Mouse (Mus musculus): ENCODE results near the gene Kirrel. TPM values are rescaled to one million over a fixed set of nuclear protein-coding genes. Genes with fewer than 3 reads are reported as not detected.

Gene Kirrel
- polyA plus RNA-seq, 1 experiment from 2014 or later: 7.6 TPM

- H3K4me3 ChIP-seq (ENCODE audit: low read length): no peak overlapping the region
- no peaks in the 10 kb centered on the region for H3K9me3 ChIP-seq (replicated peaks; ENCODE audit: control insufficient read depth, low read length)
- H3K9ac ChIP-seq (ENCODE audit: low read length): no peak overlapping the region
- no peaks in the 10 kb centered on the region for H3K27me3 ChIP-seq (ENCODE audit: control insufficient read depth, insufficient read depth, low read length)
- WGBS: 47% methylated on average over 1 of the region's 1 CpGs
- ATAC-seq (replicated peaks; ENCODE audit: extremely low read depth, insufficient read depth, low FRiP score): no peak; the same call in 1 of the 2 replicates
- peaks cover 3% of the 10 kb centered on the region; the same call in 1 of the 2 replicates for H3K4me1 ChIP-seq (ENCODE audit: control insufficient read depth, insufficient read depth, low read length)
- H3K36me3 ChIP-seq (ENCODE audit: control insufficient read depth, insufficient read depth): no peaks in the 10 kb centered on the region
- no peak overlapping the region for H3K27ac ChIP-seq (ENCODE audit: low read length)
- H3K4me2 ChIP-seq (ENCODE audit: low read depth, low read length): no peak overlapping the region
Measured at GRCm38 (mm10) chr3:87193756-87194155, 19.2 kb upstream of the Kirrel start.

GRCm38 (mm10) chr3:87193352-87193751, 18.8 kb upstream of the Kirrel start:
- H3K9ac ChIP-seq (ENCODE audit: low read length): no peak overlapping the region
- H3K27ac ChIP-seq (ENCODE audit: low read length): no peak overlapping the region
- H3K27me3 ChIP-seq (ENCODE audit: control insufficient read depth, insufficient read depth, low read length): no peaks in the 10 kb centered on the region
- no peak overlapping the region for H3K4me2 ChIP-seq (ENCODE audit: low read depth, low read length)
- H3K9me3 ChIP-seq (replicated peaks; ENCODE audit: control insufficient read depth, low read length): no peaks in the 10 kb centered on the region
- WGBS: 32% methylated on average over 6 of the region's 6 CpGs
- no peaks in the 10 kb centered on the region for H3K36me3 ChIP-seq (ENCODE audit: control insufficient read depth, insufficient read depth)
- H3K4me3 ChIP-seq (ENCODE audit: low read length): no peak overlapping the region
- peaks cover 3% of the 10 kb centered on the region; the same call in 1 of the 2 replicates for H3K4me1 ChIP-seq (ENCODE audit: control insufficient read depth, insufficient read depth, low read length)
- no peak for ATAC-seq (replicated peaks; ENCODE audit: extremely low read depth, insufficient read depth, low FRiP score)

DNA sequence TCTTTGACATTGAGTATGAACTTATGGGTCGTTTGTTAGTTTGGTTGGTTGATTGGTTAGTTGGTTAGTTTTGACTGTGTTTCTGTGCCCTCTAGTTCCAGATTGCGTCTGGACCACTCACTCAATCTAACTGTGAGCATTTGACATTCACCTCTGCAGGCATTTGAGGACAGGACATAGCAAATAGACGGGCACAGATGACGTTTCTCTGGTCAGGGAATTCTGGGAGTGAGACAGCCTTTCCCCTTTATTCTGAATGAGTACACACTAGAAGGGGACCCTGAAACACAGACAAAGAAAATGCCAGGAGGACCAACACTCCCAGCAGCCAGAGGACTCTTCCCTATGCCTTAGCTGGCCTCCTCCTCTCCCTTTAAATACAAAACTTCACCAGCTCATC, 2.1 kb upstream of the Kirrel start:
- peaks cover 25% of the 10 kb centered on the region for H3K4me1 ChIP-seq (ENCODE audit: control insufficient read depth, insufficient read depth, low read length)
- WGBS: 70% methylated on average over 4 of the region's 4 CpGs
- H3K27ac ChIP-seq (ENCODE audit: low read length): no peak overlapping the region
- ATAC-seq (replicated peaks; ENCODE audit: extremely low read depth, insufficient read depth, low FRiP score): no peak
- no peaks in the 10 kb centered on the region for H3K9me3 ChIP-seq (replicated peaks; ENCODE audit: control insufficient read depth, low read length)
- no peaks in the 10 kb centered on the region for H3K36me3 ChIP-seq (ENCODE audit: control insufficient read depth, insufficient read depth)
- H3K4me3 ChIP-seq (ENCODE audit: low read length): no peak overlapping the region
- no peak overlapping the region for H3K9ac ChIP-seq (ENCODE audit: low read length)
- no peaks in the 10 kb centered on the region for H3K27me3 ChIP-seq (ENCODE audit: control insufficient read depth, insufficient read depth, low read length)
- no peak overlapping the region for H3K4me2 ChIP-seq (ENCODE audit: low read depth, low read length)

- H3K4me2 ChIP-seq (ENCODE audit: low read depth, low read length): peak overlapping the region; percentile 75
- peak overlapping the region; percentile 86; the same call in 1 of the 2 replicates for H3K4me3 ChIP-seq (ENCODE audit: low read length)
- no peaks in the 10 kb centered on the region for H3K9me3 ChIP-seq (replicated peaks; ENCODE audit: control insufficient read depth, low read length)
- H3K27ac ChIP-seq (ENCODE audit: low read length): peak overlapping the region; percentile 87; the same call in 1 of the 2 replicates
- 35% methylated on average over 3 of the region's 3 CpGs for WGBS
- H3K4me1 ChIP-seq (ENCODE audit: control insufficient read depth, insufficient read depth, low read length): peaks cover 36% of the 10 kb centered on the region
- H3K36me3 ChIP-seq (ENCODE audit: control insufficient read depth, insufficient read depth): no peaks in the 10 kb centered on the region
- H3K27me3 ChIP-seq (ENCODE audit: control insufficient read depth, insufficient read depth, low read length): no peaks in the 10 kb centered on the region
- ATAC-seq (replicated peaks; ENCODE audit: extremely low read depth, insufficient read depth, low FRiP score): no peak
- no peak overlapping the region for H3K9ac ChIP-seq (ENCODE audit: low read length)
Measured at GRCm38 (mm10) chr3:87175438-87175815, 880 bp upstream of the Kirrel start.

DNA sequence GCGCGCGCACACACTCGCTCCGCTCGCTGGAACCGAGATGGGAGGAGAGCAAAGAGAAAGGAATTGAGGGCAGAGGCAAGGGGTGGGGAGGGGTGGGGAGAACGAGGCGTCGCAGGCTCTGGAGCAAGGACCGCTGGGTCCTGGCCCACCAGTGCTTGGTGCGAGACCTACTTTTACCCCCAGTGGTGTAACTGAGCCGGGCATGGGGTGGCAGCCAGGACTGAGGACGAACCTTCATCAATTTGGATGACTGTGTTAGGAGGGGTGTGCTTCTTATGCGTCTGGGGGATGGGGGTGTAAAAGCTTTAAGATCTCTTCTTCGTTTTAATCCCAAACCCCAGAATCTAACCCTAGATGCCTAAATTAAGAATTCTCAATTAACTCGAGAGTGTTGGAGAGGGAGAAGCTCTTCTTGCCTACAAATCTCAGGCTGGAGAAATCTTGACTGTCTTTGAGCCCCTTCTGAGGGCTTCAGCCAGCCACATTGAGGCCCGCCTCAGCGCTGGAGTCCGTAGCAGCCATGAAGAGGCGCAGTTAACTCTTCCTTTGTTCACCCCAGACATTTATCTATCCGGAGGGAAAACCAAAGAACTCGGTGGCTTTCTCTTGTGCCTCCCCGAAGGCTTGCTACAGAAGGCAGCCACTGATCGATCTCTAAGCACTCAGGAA, 356 bp upstream of the Kirrel start:
- peak overlapping the region; percentile 91 for H3K9ac ChIP-seq (ENCODE audit: low read length)
- no peaks in the 10 kb centered on the region for H3K27me3 ChIP-seq (ENCODE audit: control insufficient read depth, insufficient read depth, low read length)
- no peak for ATAC-seq (replicated peaks; ENCODE audit: extremely low read depth, insufficient read depth, low FRiP score)
- H3K4me1 ChIP-seq (ENCODE audit: control insufficient read depth, insufficient read depth, low read length): peaks cover 40% of the 10 kb centered on the region
- 4% methylated on average over 25 of the region's 25 CpGs for WGBS
- H3K4me3 ChIP-seq (ENCODE audit: low read length): peak overlapping the region; percentile 86
- H3K4me2 ChIP-seq (ENCODE audit: low read depth, low read length): peak overlapping the region; percentile 75
- no peaks in the 10 kb centered on the region for H3K36me3 ChIP-seq (ENCODE audit: control insufficient read depth, insufficient read depth)
- no peaks in the 10 kb centered on the region for H3K9me3 ChIP-seq (replicated peaks; ENCODE audit: control insufficient read depth, low read length)
- H3K27ac ChIP-seq (ENCODE audit: low read length): peak overlapping the region; percentile 87

DNA sequence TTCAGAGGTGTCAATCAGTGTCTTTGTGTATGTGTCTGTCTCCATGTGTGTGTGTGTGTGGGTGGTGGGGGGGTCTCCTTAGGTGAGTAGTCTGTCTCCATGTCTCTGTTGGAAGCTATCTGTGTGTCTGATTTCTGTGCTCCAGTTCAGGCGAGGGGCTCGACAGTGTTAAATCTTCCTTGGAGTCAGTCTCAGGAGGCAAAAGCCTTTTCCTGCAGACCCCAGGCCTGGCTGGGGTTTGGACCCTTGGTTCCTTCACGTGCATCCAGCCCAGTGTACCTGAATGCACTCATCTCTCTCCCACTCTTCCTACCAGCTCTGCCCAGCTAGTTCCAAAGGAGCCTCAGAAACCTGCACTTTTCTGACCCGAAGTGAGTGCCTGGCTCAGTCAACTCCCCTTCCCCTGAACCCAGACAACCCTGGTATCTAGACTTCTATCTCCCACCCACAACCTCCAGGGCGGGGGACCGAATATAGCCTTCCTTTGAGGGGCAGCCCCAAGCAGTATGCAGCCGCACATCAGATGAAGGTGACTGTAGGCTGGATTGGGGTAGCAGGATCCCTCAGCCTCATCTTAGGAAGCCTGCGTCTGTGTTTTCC, 961 bp downstream of the Kirrel start:
- peaks cover 51% of the 10 kb centered on the region for H3K4me1 ChIP-seq (ENCODE audit: control insufficient read depth, insufficient read depth, low read length)
- WGBS: 2% methylated on average over 8 of the region's 8 CpGs
- no peak for ATAC-seq (replicated peaks; ENCODE audit: extremely low read depth, insufficient read depth, low FRiP score)

GRCm38 (mm10) chr3:87173103-87173444, 1.5 kb downstream of the Kirrel start:
- Histone ChIP-seq H3K27me3 (ENCODE audit: control insufficient read depth, insufficient read depth, low read length) (no peaks in the 10 kb centered on the region), H3K36me3 (ENCODE audit: control insufficient read depth, insufficient read depth) (no peaks in the 10 kb centered on the region), H3K4me1 (ENCODE audit: control insufficient read depth, insufficient read depth, low read length) (peaks cover 57% of the 10 kb centered on the region), H3K4me2 (ENCODE audit: low read depth, low read length) (peak overlapping the region; percentile 75), H3K27ac (ENCODE audit: low read length) (peak overlapping the region; percentile 87), H3K9me3 (replicated peaks; ENCODE audit: control insufficient read depth, low read length) (no peaks in the 10 kb centered on the region), H3K9ac (ENCODE audit: low read length) (peak overlapping the region; percentile 91), H3K4me3 (ENCODE audit: low read length) (peak overlapping the region; percentile 86)
- no peak for ATAC-seq (replicated peaks; ENCODE audit: extremely low read depth, insufficient read depth, low FRiP score)
- WGBS: 6% methylated on average over 2 of the region's 2 CpGs

More for the DNA sequence above, 961 bp downstream of the Kirrel start:
- peak overlapping the region; percentile 91 for H3K9ac ChIP-seq (ENCODE audit: low read length)
- no peaks in the 10 kb centered on the region for H3K9me3 ChIP-seq (replicated peaks; ENCODE audit: control insufficient read depth, low read length)
- H3K4me2 ChIP-seq (ENCODE audit: low read depth, low read length): peak overlapping the region; percentile 75
- peak overlapping the region; percentile 86 for H3K4me3 ChIP-seq (ENCODE audit: low read length)
- no peaks in the 10 kb centered on the region for H3K27me3 ChIP-seq (ENCODE audit: control insufficient read depth, insufficient read depth, low read length)
- peak overlapping the region; percentile 87 for H3K27ac ChIP-seq (ENCODE audit: low read length)
- no peaks in the 10 kb centered on the region for H3K36me3 ChIP-seq (ENCODE audit: control insufficient read depth, insufficient read depth)

DNA sequence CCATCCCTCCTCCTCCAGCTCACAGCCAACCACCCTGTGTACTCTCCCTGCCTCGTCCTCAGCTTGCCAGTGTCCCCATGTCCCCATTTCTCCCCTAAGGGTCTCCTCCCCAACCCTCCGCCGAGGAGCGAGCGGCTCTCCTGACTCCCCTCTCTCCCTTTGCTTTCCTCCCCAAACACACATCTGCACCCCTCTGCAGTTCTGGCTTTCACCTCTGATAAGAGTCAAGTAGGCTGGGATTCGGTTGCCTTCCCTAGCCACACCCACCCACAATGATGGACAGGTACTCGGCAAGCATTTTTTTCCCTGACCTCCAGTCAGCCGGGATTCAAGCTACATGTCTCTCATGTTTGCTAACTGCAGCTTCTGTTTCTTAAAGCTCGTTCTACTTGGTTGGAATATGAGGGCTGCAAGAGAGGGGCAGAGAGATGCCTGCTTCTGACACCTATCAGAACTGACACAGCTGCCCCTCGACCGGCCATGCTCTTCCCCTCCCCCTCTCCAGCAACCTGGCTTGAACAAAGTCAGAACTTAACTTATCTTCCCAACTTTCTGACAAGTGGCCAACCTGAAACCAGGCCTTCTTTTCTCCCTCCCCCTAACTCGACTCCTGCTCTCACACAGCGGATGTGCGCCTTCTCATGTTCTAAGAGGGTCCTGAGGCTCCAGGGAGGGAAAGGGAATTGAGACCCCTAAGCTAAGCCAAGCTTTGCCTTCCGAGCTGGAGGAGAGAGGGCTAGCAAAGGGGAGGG, 2.0 kb downstream of the Kirrel start:
- H3K4me3 ChIP-seq (ENCODE audit: low read length): peak overlapping the region; percentile 86
- peak overlapping the region; percentile 75 for H3K4me2 ChIP-seq (ENCODE audit: low read depth, low read length)
- H3K27me3 ChIP-seq (ENCODE audit: control insufficient read depth, insufficient read depth, low read length): no peaks in the 10 kb centered on the region
- ATAC-seq (replicated peaks; ENCODE audit: extremely low read depth, insufficient read depth, low FRiP score): peak; percentile 49; the same call in 1 of the 2 replicates
- peak overlapping the region; percentile 91 for H3K9ac ChIP-seq (ENCODE audit: low read length)
- peak overlapping the region; percentile 87 for H3K27ac ChIP-seq (ENCODE audit: low read length)
- H3K36me3 ChIP-seq (ENCODE audit: control insufficient read depth, insufficient read depth): no peaks in the 10 kb centered on the region
- whole genome bisulfite sequencing: 5% methylated on average over 14 of the region's 15 CpGs
- H3K9me3 ChIP-seq (replicated peaks; ENCODE audit: control insufficient read depth, low read length): no peaks in the 10 kb centered on the region
- H3K4me1 ChIP-seq (ENCODE audit: control insufficient read depth, insufficient read depth, low read length): peaks cover 62% of the 10 kb centered on the region
